Mouse (Mus musculus): ENCODE measurements around the gene Atf5. TPM values are rescaled to one million over a fixed set of nuclear protein-coding genes. Genes with fewer than 3 reads are reported as not detected.

The Atf5 gene
- total and polyA plus RNA-seq, 2 experiments from 2014 or later, result 4.4 to 15.8 TPM

- no peak for TF ChIP-seq CTCF (IDR thresholded peaks at IDR 0.05; ENCODE audit: low read depth)
- ATAC-seq (peak; percentile 4; the same call in 1 of the 2 replicates), DNase-seq (ENCODE audit: low spot score) (peak; percentile 79)
- Histone ChIP-seq H3K27me3 (ENCODE audit: insufficient read depth, low read length) (no peaks in the 10 kb centered on the region), H3K9ac (replicated peaks; ENCODE audit: low read length) (peak overlapping the region; percentile 59), H3K4me1 (ENCODE audit: insufficient read depth, low read length) (peaks cover 22% of the 10 kb centered on the region), H3K27ac (peak overlapping the region; percentile 91), H3K4me3 (ENCODE audit: low read length) (peak overlapping the region; percentile 41), H3K9me3 (ENCODE audit: low read length) (no peaks in the 10 kb centered on the region), H3K36me3 (ENCODE audit: insufficient read depth, low read length) (peaks cover 13% of the 10 kb centered on the region; the same call in 1 of the 2 replicates), H3K4me2 (ENCODE audit: low read depth, low read length) (peak overlapping the region; percentile 72)
- 3% methylated on average over 45 of the region's 45 CpGs for WGBS
These were observed 38.0 kb upstream of the Atf5 start for GRCm38 (mm10) chr7:44854356-44855031.

- no peaks in the 10 kb centered on the region for H3K27me3 ChIP-seq (ENCODE audit: insufficient read depth, low read length)
- peak overlapping the region; percentile 41 for H3K4me3 ChIP-seq (ENCODE audit: low read length)
- H3K9ac ChIP-seq (replicated peaks; ENCODE audit: low read length), result peak overlapping the region; percentile 59
- ATAC-seq, result no peak
- H3K36me3 ChIP-seq (ENCODE audit: insufficient read depth, low read length), result peaks cover 13% of the 10 kb centered on the region; the same call in 1 of the 2 replicates
- DNase-seq (ENCODE audit: low spot score), result no peak
- 27% methylated on average over 26 of the region's 26 CpGs for WGBS
- TF ChIP-seq CTCF (IDR thresholded peaks at IDR 0.05; ENCODE audit: low read depth), result no peak
- peak overlapping the region; percentile 72 for H3K4me2 ChIP-seq (ENCODE audit: low read depth, low read length)
- H3K4me1 ChIP-seq (ENCODE audit: insufficient read depth, low read length), result peaks cover 22% of the 10 kb centered on the region
- peak overlapping the region; percentile 91 for H3K27ac ChIP-seq
- no peaks in the 10 kb centered on the region for H3K9me3 ChIP-seq (ENCODE audit: low read length)
These were observed 37.3 kb upstream of the Atf5 start for GRCm38 (mm10) chr7:44853596-44854355.

GRCm38 (mm10) chr7:44853065-44853464 is 36.6 kb upstream of the Atf5 start:
- peaks cover 18% of the 10 kb centered on the region for H3K4me1 ChIP-seq (ENCODE audit: insufficient read depth, low read length)
- H3K36me3 ChIP-seq (ENCODE audit: insufficient read depth, low read length), result peaks cover 13% of the 10 kb centered on the region; the same call in 1 of the 2 replicates
- 98% methylated on average over 2 of the region's 2 CpGs for WGBS
- no peak overlapping the region for H3K27ac ChIP-seq
- ATAC-seq, result no peak
- DNase-seq (ENCODE audit: low spot score), result no peak
- no peak overlapping the region for H3K9ac ChIP-seq (replicated peaks; ENCODE audit: low read length)
- no peak overlapping the region for H3K4me2 ChIP-seq (ENCODE audit: low read depth, low read length)
- no peaks in the 10 kb centered on the region for H3K27me3 ChIP-seq (ENCODE audit: insufficient read depth, low read length)
- no peak overlapping the region for H3K4me3 ChIP-seq (ENCODE audit: low read length)
- H3K9me3 ChIP-seq (ENCODE audit: low read length), result no peaks in the 10 kb centered on the region
- TF ChIP-seq CTCF (IDR thresholded peaks at IDR 0.05; ENCODE audit: low read depth), result no peak

GRCm38 (mm10) chr7:44852259-44853027 is 36.0 kb upstream of the Atf5 start:
- 87% methylated on average over 36 of the region's 36 CpGs for WGBS
- no peaks in the 10 kb centered on the region for H3K9me3 ChIP-seq (ENCODE audit: low read length)

GRCm38 (mm10) chr7:44851625-44852234 is 35.3 kb upstream of the Atf5 start:
- DNase-seq (ENCODE audit: low spot score), result no peak
- Histone ChIP-seq H3K9ac (replicated peaks; ENCODE audit: low read length) (0 out of 2 replicates have a peak overlapping the region, but pooled peaks have one; percentile 1), H3K36me3 (ENCODE audit: insufficient read depth, low read length) (peaks cover 13% of the 10 kb centered on the region; the same call in 1 of the 2 replicates), H3K27me3 (ENCODE audit: insufficient read depth, low read length) (no peaks in the 10 kb centered on the region), H3K9me3 (ENCODE audit: low read length) (no peaks in the 10 kb centered on the region), H3K4me2 (ENCODE audit: low read depth, low read length) (no peak overlapping the region), H3K4me3 (ENCODE audit: low read length) (no peak overlapping the region), H3K27ac (no peak overlapping the region), H3K4me1 (ENCODE audit: insufficient read depth, low read length) (peaks cover 22% of the 10 kb centered on the region; the same call in 1 of the 2 replicates)
- no peak for TF ChIP-seq CTCF (IDR thresholded peaks at IDR 0.05; ENCODE audit: low read depth)
- WGBS, result 93% methylated on average over 12 of the region's 12 CpGs
- no peak for ATAC-seq

More at GRCm38 (mm10) chr7:44852259-44853027, 36.0 kb upstream of the Atf5 start:
- Histone ChIP-seq H3K27ac (no peak overlapping the region), H3K4me2 (ENCODE audit: low read depth, low read length) (no peak overlapping the region), H3K36me3 (ENCODE audit: insufficient read depth, low read length) (peaks cover 13% of the 10 kb centered on the region; the same call in 1 of the 2 replicates), H3K27me3 (ENCODE audit: insufficient read depth, low read length) (no peaks in the 10 kb centered on the region), H3K4me3 (ENCODE audit: low read length) (no peak overlapping the region), H3K4me1 (ENCODE audit: insufficient read depth, low read length) (peaks cover 20% of the 10 kb centered on the region; the same call in 1 of the 2 replicates), H3K9ac (replicated peaks; ENCODE audit: low read length) (no peak overlapping the region)
- DNase-seq (ENCODE audit: low spot score) (no peak), ATAC-seq (no peak)
- TF ChIP-seq CTCF (IDR thresholded peaks at IDR 0.05; ENCODE audit: low read depth), result no peak

Measured in hindbrain, postnatal 0 days (tissue).